Mouse (Mus musculus) kidney, adult 2 months (tissue): Measurements from ENCODE around the gene Tex264.

Experiments used
- CTCF ChIP-seq: fragments of 200-500 bp; conservative IDR thresholded peaks from 2 replicates; pipeline ENCODE4 v1.5.1; 2011; ENCODE audit warnings: low read depth, mild to moderate bottlenecking, control low read depth, low read length, moderate library complexity, mixed read lengths; ENCODE audit not compliant: insufficient read depth, insufficient read length
- POLR2A ChIP-seq: fragments of 200-500 bp; IDR thresholded peaks from one replicate; pipeline ENCODE4 v1.6.1; 2011; ENCODE audit warnings: low read depth, low read length, control low read depth

DNA sequence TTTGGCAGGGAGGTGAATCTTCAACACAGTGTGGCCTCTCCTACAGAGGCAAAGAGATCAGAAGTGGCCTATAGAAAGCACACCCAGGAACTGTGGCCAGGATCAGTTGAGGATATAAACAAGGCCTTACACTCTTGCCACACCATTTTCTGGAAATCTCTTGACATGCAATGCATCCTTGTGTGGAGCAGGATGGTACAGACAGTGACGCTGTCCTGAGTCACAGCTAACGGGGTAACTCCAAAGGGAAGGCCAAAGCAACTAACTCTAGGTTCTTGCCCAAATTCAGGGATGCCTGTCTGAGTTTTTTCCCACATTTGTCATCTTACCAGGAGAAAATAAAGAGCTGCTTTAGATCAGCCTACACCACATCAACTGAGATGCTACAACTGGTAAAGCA is 26.7 kb upstream of the Tex264 start:
- no peak for TF ChIP-seq POLR2A
- no peak for TF ChIP-seq CTCF
